Mouse (Mus musculus) stomach, embryonic 14.5 days (tissue): ENCODE data around the gene Ndufa5. TPM values are rescaled to one million over a fixed set of nuclear protein-coding genes. Genes with fewer than 3 reads are reported as not detected.

Experiments used
- ATAC-seq: fragments of 200-750 bp; cut with Nextera tagmentation; 2 replicates; pipeline ENCODE4 v1.8.0; 2017; ENCODE audit warnings: low read depth, moderate TSS enrichment; ENCODE audit not compliant: insufficient number of reproducible peaks, insufficient read depth, low FRiP score
- H3K27ac ChIP-seq: fragments of 300-500 bp; sonication (generic); 2 replicates; pipeline ENCODE4 v1.5.1; 2014; ENCODE audit warnings: mild to moderate bottlenecking, low read length, moderate library complexity, mixed read lengths
- H3K27me3 ChIP-seq: fragments of 300-500 bp; sonication (generic); 2 replicates; pipeline ENCODE4 v1.6.1; 2014; ENCODE audit warnings: low read length, control low read depth, mixed read lengths; ENCODE audit not compliant: control insufficient read depth, insufficient read depth
- H3K36me3 ChIP-seq: fragments of 300-500 bp; sonication (generic); 2 replicates; pipeline ENCODE4 v1.6.1; 2014; ENCODE audit warnings: mild to moderate bottlenecking, control low read depth, low read length, moderate library complexity, mixed read lengths; ENCODE audit not compliant: control insufficient read depth, insufficient read depth
- H3K4me1 ChIP-seq: fragments of 300-500 bp; sonication (generic); 2 replicates; pipeline ENCODE4 v1.6.1; 2014; ENCODE audit warnings: low read length, control low read depth, mixed read lengths; ENCODE audit not compliant: control insufficient read depth, insufficient read depth
- H3K4me2 ChIP-seq: fragments of 300-500 bp; sonication (generic); replicated peaks from 2 replicates; pipeline ENCODE4 v1.6.1; 2014; ENCODE audit warnings: low read depth, low read length, control low read depth
- H3K4me3 ChIP-seq: fragments of 300-500 bp; sonication (generic); 2 replicates; pipeline ENCODE4 v1.5.1; 2014; ENCODE audit warnings: low read depth, low read length, control low read depth
- H3K9ac ChIP-seq: fragments of 300-500 bp; sonication (generic); replicated peaks from 2 replicates; pipeline ENCODE4 v1.6.1; 2014; ENCODE audit warnings: low read depth, mild to moderate bottlenecking, control low read depth, low read length, moderate library complexity, mixed read lengths
- H3K9me3 ChIP-seq: fragments of 300-500 bp; sonication (generic); 2 replicates; pipeline ENCODE4 v1.6.1; 2016; ENCODE audit warnings: low read depth, low read length, control low read depth; ENCODE audit not compliant: control insufficient read depth
- WGBS: fragments of 180-500 bp; shearing (Covaris S2); extraction: QIAGEN DNeasy Blood & Tissue Kit; methylation state at CpG from one replicate; pipeline ENCODE4 v1.1.7; 2014; 5-methylcytosine and 5-hydroxymethylcytosine counted together
- polyA plus RNA-seq: library from polyadenylated mRNA; unstranded; fragments of >200 nt; fragmentation: Nextera tagmentation; extraction: Ambion mirVana; gene quantifications from 2 replicates; pipeline ENCODE4 v1.2.1, GENCODE M21; 2014

Gene Ndufa5
- polyA plus RNA-seq, 1 experiment from 2014 or later = 348 TPM

DNA sequence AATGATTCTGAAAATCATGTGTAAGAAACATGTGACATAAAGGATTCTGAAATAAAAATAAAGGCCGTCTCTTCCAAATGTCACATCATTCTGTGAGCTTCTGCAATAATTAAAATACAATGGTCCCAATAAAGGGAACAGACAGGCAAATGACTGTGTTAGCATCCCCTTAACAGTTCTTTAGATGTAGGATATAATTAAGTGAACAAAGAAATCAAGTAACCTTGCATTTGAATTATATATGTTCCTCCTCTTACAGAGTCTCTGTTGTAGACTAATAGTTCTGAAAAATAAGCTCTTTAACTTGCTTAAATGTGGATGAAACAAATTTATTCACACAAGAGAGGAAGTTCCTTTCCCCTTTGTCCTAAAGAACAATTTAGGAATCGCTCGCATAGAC, 10.6 kb upstream of the Ndufa5 start:
- H3K4me3 ChIP-seq = no peak overlapping the region
- no peak overlapping the region for H3K27ac ChIP-seq
- H3K27me3 ChIP-seq = no peaks in the 10 kb centered on the region
- H3K4me2 ChIP-seq = no peak overlapping the region
- H3K9me3 ChIP-seq = no peaks in the 10 kb centered on the region
- H3K4me1 ChIP-seq = no peaks in the 10 kb centered on the region
- no peaks in the 10 kb centered on the region for H3K36me3 ChIP-seq
- no peak overlapping the region for H3K9ac ChIP-seq
- ATAC-seq = no peak
- 85% methylated on average over 3 of the region's 3 CpGs for WGBS

DNA sequence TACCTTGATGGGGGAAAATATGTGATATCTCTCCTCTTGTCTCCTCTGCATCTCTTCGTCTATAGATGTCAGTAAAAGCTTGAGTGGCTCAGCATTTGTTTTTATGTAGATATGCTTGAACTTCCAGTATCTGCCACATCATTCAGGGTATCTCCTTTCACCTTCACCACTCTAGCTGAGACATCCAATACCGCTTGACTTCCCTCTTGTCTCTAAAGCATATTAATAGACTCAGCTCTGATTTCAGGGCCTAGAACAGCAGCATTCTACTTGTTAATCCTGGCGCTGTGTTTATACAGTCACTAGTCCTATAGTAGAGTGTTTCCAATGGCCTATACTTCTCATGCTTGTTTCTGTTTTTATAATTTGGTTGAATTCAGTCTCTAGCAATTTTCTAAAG, 5.0 kb upstream of the Ndufa5 start:
- ATAC-seq = no peak
- Histone ChIP-seq H3K4me2 (no peak overlapping the region), H3K9me3 (no peaks in the 10 kb centered on the region), H3K9ac (no peak overlapping the region), H3K27ac (no peak overlapping the region), H3K27me3 (no peaks in the 10 kb centered on the region), H3K36me3 (no peaks in the 10 kb centered on the region), H3K4me1 (no peaks in the 10 kb centered on the region), H3K4me3 (no peak overlapping the region)
- 76% methylated on average over 3 of the region's 3 CpGs for whole genome bisulfite sequencing

GRCm38 (mm10) chr6:24530711-24531420, 3.1 kb upstream of the Ndufa5 start:
- peaks cover 6% of the 10 kb centered on the region; the same call in 1 of the 2 replicates for H3K4me1 ChIP-seq
- no peak overlapping the region for H3K4me3 ChIP-seq
- no peak for ATAC-seq
- H3K27me3 ChIP-seq = no peaks in the 10 kb centered on the region
- no peaks in the 10 kb centered on the region for H3K9me3 ChIP-seq
- no peak overlapping the region for H3K9ac ChIP-seq
- no peaks in the 10 kb centered on the region for H3K36me3 ChIP-seq
- 52% methylated on average over 11 of the region's 11 CpGs for WGBS
- no peak overlapping the region for H3K27ac ChIP-seq
- peak overlapping the region; percentile 42 for H3K4me2 ChIP-seq

DNA sequence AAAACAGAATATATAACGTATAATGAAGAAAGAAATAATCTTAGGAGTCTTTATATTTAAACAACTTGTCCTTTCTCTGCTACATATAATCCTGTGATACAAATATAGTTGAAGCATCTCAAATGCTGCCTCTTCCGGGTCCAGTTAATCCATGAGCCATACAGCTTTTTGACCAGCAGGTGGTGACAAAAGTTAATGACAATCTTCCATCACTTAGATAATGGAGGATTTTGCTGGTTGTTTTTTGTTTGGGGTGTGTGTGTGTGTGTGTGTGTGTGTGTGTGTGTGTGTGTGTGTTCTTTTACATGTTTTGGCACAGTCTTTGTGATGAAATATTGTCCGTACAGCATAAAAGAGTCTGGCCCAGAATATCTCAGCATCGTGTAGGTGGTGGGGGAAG, 2.4 kb upstream of the Ndufa5 start:
- no peak overlapping the region for H3K27ac ChIP-seq
- no peak overlapping the region for H3K9ac ChIP-seq
- WGBS = 18% methylated on average over 4 of the region's 4 CpGs
- no peak for ATAC-seq
- no peaks in the 10 kb centered on the region for H3K27me3 ChIP-seq
- peak overlapping the region; percentile 42 for H3K4me2 ChIP-seq
- H3K9me3 ChIP-seq = no peaks in the 10 kb centered on the region
- H3K4me1 ChIP-seq = peaks cover 9% of the 10 kb centered on the region; the same call in 1 of the 2 replicates
- no peak overlapping the region for H3K4me3 ChIP-seq
- H3K36me3 ChIP-seq = no peaks in the 10 kb centered on the region; the same call in 1 of the 2 replicates

GRCm38 (mm10) chr6:24528064-24528243, 141 bp upstream of the Ndufa5 start, which contains the start of gene Asb15:
Asb15 (plus strand) TSS chr6:24528144.
- 47% methylated on average over 2 of the region's 2 CpGs for WGBS
- peak within 1 kb of the TSS; percentile 68 for H3K9ac ChIP-seq
- H3K4me2 ChIP-seq = peak within 1 kb of the TSS; percentile 72
- peaks cover 9% of the 10 kb centered on the region; the same call in 1 of the 2 replicates for H3K4me1 ChIP-seq
- H3K27ac ChIP-seq = 0 out of 2 replicates have a peak within 1 kb of the TSS, but pooled peaks have one; percentile 22
- ATAC-seq = no peak
- H3K36me3 ChIP-seq = no peaks in the 10 kb centered on the region; the same call in 1 of the 2 replicates
- H3K27me3 ChIP-seq = no peaks in the 10 kb centered on the region
- H3K4me3 ChIP-seq = peak within 1 kb of the TSS; percentile 82
- no peaks in the 10 kb centered on the region for H3K9me3 ChIP-seq

- H3K27me3 ChIP-seq = no peaks in the 10 kb centered on the region
- peaks cover 9% of the 10 kb centered on the region; the same call in 1 of the 2 replicates for H3K4me1 ChIP-seq
- no peak overlapping the region for H3K9ac ChIP-seq
- no peak for ATAC-seq
- H3K36me3 ChIP-seq = peaks cover 11% of the 10 kb centered on the region
- H3K4me2 ChIP-seq = no peak overlapping the region
- 88% methylated on average over 3 of the region's 3 CpGs for WGBS
- no peaks in the 10 kb centered on the region for H3K9me3 ChIP-seq
- H3K27ac ChIP-seq = no peak overlapping the region
- H3K4me3 ChIP-seq = no peak overlapping the region
Observed at GRCm38 (mm10) chr6:24525705-24526104, 2.1 kb downstream of the Ndufa5 start.

GRCm38 (mm10) chr6:24516197-24516596, 11.6 kb downstream of the Ndufa5 start:
- H3K4me1 ChIP-seq = peaks cover 6% of the 10 kb centered on the region; the same call in 1 of the 2 replicates
- no peak overlapping the region for H3K4me2 ChIP-seq
- ATAC-seq = no peak
- no peak overlapping the region for H3K27ac ChIP-seq
- 43% methylated on average over 2 of the region's 2 CpGs for WGBS
- H3K27me3 ChIP-seq = no peaks in the 10 kb centered on the region
- H3K4me3 ChIP-seq = no peak overlapping the region
- H3K36me3 ChIP-seq = peaks cover 7% of the 10 kb centered on the region; the same call in 1 of the 2 replicates
- H3K9me3 ChIP-seq = no peaks in the 10 kb centered on the region
- no peak overlapping the region for H3K9ac ChIP-seq

- H3K27ac ChIP-seq = no peak within 1 kb of the TSS
- no peaks in the 10 kb centered on the region for H3K27me3 ChIP-seq
- H3K9ac ChIP-seq = no peak within 1 kb of the TSS
- peak; percentile 67; the same call in 1 of the 2 replicates for ATAC-seq
- peaks cover 6% of the 10 kb centered on the region; the same call in 1 of the 2 replicates for H3K4me1 ChIP-seq
- WGBS = 22% methylated on average over 13 of the region's 13 CpGs
- H3K9me3 ChIP-seq = no peaks in the 10 kb centered on the region
- H3K4me3 ChIP-seq = no peak within 1 kb of the TSS
- 0 out of 2 replicates have a peak within 1 kb of the TSS, but pooled peaks have one; percentile 14 for H3K4me2 ChIP-seq
- peaks cover 7% of the 10 kb centered on the region; the same call in 1 of the 2 replicates for H3K36me3 ChIP-seq
Observed at GRCm38 (mm10) chr6:24514552-24515284, 13.1 kb downstream of the Ndufa5 start, which contains the start of gene Iqub. Iqub (minus strand) TSS chr6:24515067.
